ENCODE assay signal across 40 mouse cellular contexts in genomic region chr5:86518500-86518899, GRCm38 (mm10). TPM values are rescaled to one million over a fixed set of nuclear protein-coding genes. Genes with fewer than 3 reads are reported as not detected.
"Had no signal": no experiment of that assay in that cellular context is flagged by ENCODE, and none has a peak within 500 bp of the region (broad histone marks: within the 10 kb centered on the region; RNA-seq: fewer than 3 reads in every experiment).

TSS of gene Tmprss11g (minus strand) at chr5:86518600.

- DNase-seq: gastrocnemius, postnatal 14 days; gastrocnemius, postnatal 36 days; heart, adult 11 months; heart, adult 2 months; heart, postnatal 14 days; heart, postnatal 4 days; kidney, adult 18-20 months; kidney, adult 8-10 months; kidney, postnatal 10 days; kidney, postnatal 25 days; kidney, postnatal 4 days; liver; liver, embryonic 13.5 days had no signal

- H3K27ac ChIP-seq: heart, adult 2 months; heart, embryonic 13.5 days; heart, embryonic 15.5 days; hindbrain, embryonic 10.5 days; hindbrain, embryonic 12.5 days; hindbrain, embryonic 14.5 days; intestine, embryonic 15.5 days; layer of hippocampus, adult 2 months; left cerebral cortex, adult 2 months; limb, embryonic 10.5 days; limb, embryonic 12.5 days; liver, embryonic 13.5 days; liver, embryonic 15.5 days had no signal

- H3K9ac ChIP-seq: heart, embryonic 13.5 days; heart, embryonic 15.5 days; hindbrain, embryonic 12.5 days; hindbrain, embryonic 14.5 days; intestine, embryonic 15.5 days; limb, embryonic 12.5 days; liver, embryonic 13.5 days; liver, embryonic 15.5 days had no signal

- H3K27me3 ChIP-seq: heart, embryonic 13.5 days; heart, embryonic 15.5 days; hindbrain, embryonic 12.5 days; intestine, embryonic 15.5 days; limb, embryonic 12.5 days; liver, embryonic 13.5 days; liver, embryonic 15.5 days had no signal

- H3K9me3 ChIP-seq: heart, embryonic 13.5 days; heart, embryonic 15.5 days; hindbrain, embryonic 10.5 days; hindbrain, embryonic 12.5 days; intestine, embryonic 15.5 days; limb, embryonic 10.5 days; limb, embryonic 12.5 days; liver, embryonic 13.5 days; liver, embryonic 15.5 days had no signal

- H3K4me3 ChIP-seq: heart, adult 2 months; heart, embryonic 13.5 days; heart, embryonic 15.5 days; hindbrain, embryonic 10.5 days; hindbrain, embryonic 12.5 days; intestine, embryonic 15.5 days; layer of hippocampus, adult 2 months; left cerebral cortex, adult 2 months; limb, embryonic 10.5 days; limb, embryonic 12.5 days; liver, embryonic 13.5 days; liver, embryonic 15.5 days had no signal

- ATAC-seq: hindbrain, embryonic 16.5 days; inflammation-experienced regulatory T-cells, adult 6 months; intestine, embryonic 15.5 days; intestine, postnatal 0 days had no signal

- H3K4me2 ChIP-seq: heart, embryonic 11.5 days; heart, embryonic 13.5 days; heart, embryonic 15.5 days; hindbrain, embryonic 12.5 days; hindbrain, embryonic 14.5 days; intestine, embryonic 15.5 days; limb, embryonic 12.5 days; liver, embryonic 11.5 days; liver, embryonic 13.5 days; liver, embryonic 15.5 days had no signal

- H3K36me3 ChIP-seq: heart, embryonic 13.5 days; heart, embryonic 15.5 days; hindbrain, embryonic 10.5 days; hindbrain, embryonic 12.5 days; intestine, embryonic 15.5 days; limb, embryonic 10.5 days; limb, embryonic 12.5 days; liver, embryonic 13.5 days; liver, embryonic 15.5 days had no signal

- H3K4me1 ChIP-seq: heart, embryonic 13.5 days; heart, embryonic 15.5 days; hindbrain, embryonic 10.5 days; hindbrain, embryonic 12.5 days; intestine, embryonic 15.5 days; limb, embryonic 10.5 days; limb, embryonic 12.5 days; liver, embryonic 13.5 days; liver, embryonic 15.5 days had no signal

RNA-seq across cellular contexts. Expression of gene Tmprss11g, which starts in this region (rescaled TPM):
- total RNA-seq: gastrocnemius, adult 18-20 months; gastrocnemius, adult 8-10 months; gastrocnemius, postnatal 14 days; gastrocnemius, postnatal 36 days; heart, adult 2 months; heart, postnatal 14 days; heart, postnatal 4 days; layer of hippocampus, adult 2 months; layer of hippocampus, postnatal 10 days; layer of hippocampus, postnatal 25 days; left cerebral cortex, adult 2 months; left cerebral cortex, postnatal 14 days; left cerebral cortex, postnatal 36 days had no signal
- polyA plus RNA-seq: gonadal fat pad, adult 2 months; heart, adult 2 months; heart, embryonic 11.5 days; heart, embryonic 13.5 days; heart, embryonic 15.5 days; heart, postnatal 0 days; hindbrain, embryonic 10.5 days; hindbrain, embryonic 12.5 days; hindbrain, embryonic 16.5 days; inflammation-experienced regulatory T-cells, adult 6 months; intestine, embryonic 15.5 days; intestine, postnatal 0 days; kidney, embryonic 14.5 days; kidney, embryonic 16.5 days; limb, embryonic 10.5 days; limb, embryonic 12.5 days; limb, embryonic 14.5 days; liver, embryonic 11.5 days; liver, embryonic 13.5 days; liver, embryonic 15.5 days had no signal
